ENCODE assay signal across 9 mouse cellular contexts in genomic region chr5:148239067-148239466, GRCm38 (mm10).
A peak's percentile ranks its signal among the peaks of the same experiment; 100 is the strongest.
DNase-seq lines count a peak whose midpoint lies in the region; ATAC-seq and TF ChIP-seq lines count a peak whose summit lies in the region.
"Had no signal": no experiment of that assay in that cellular context is flagged by ENCODE, and none has a peak within 500 bp of the region (broad histone marks: within the 10 kb centered on the region; RNA-seq: fewer than 3 reads in every experiment).

No protein-coding gene starts in this region.

- H3K9ac ChIP-seq in hindbrain, embryonic 12.5 days, result no peak overlapping the region
- H3K9ac ChIP-seq: liver, embryonic 15.5 days had no signal

- no peaks in the 10 kb centered on the region for H3K27me3 ChIP-seq in hindbrain, embryonic 12.5 days
- H3K27me3 ChIP-seq in hindbrain, embryonic 10.5 days (ENCODE audit: insufficient read depth, poor library complexity, severe bottlenecking), result no peaks in the 10 kb centered on the region
- no peaks in the 10 kb centered on the region for H3K27me3 ChIP-seq in E14TG2a.4 (ENCODE audit: insufficient read depth, low read length)
- no peaks in the 10 kb centered on the region for H3K27me3 ChIP-seq in cerebellum, adult 2 months (ENCODE audit: control insufficient read depth, insufficient read depth, low read length)
- H3K27me3 ChIP-seq: liver, embryonic 15.5 days had no signal

- H3K4me1 ChIP-seq in hindbrain, embryonic 12.5 days, result no peaks in the 10 kb centered on the region
- peaks cover 5% of the 10 kb centered on the region; the same call in 1 of the 2 replicates for H3K4me1 ChIP-seq in hindbrain, embryonic 10.5 days (replicated peaks)
- H3K4me1 ChIP-seq in E14TG2a.4 (replicated peaks; ENCODE audit: low read depth, low read length), result peaks cover 15% of the 10 kb centered on the region
- no peaks in the 10 kb centered on the region for H3K4me1 ChIP-seq in cerebellum, adult 2 months (ENCODE audit: control insufficient read depth, insufficient read depth, low read length)
- H3K4me1 ChIP-seq: liver, embryonic 15.5 days had no signal

- no peaks in the 10 kb centered on the region for H3K36me3 ChIP-seq in hindbrain, embryonic 12.5 days
- H3K36me3 ChIP-seq in hindbrain, embryonic 10.5 days, result no peaks in the 10 kb centered on the region
- no peaks in the 10 kb centered on the region for H3K36me3 ChIP-seq in E14TG2a.4 (ENCODE audit: insufficient read depth, low read length)
- H3K36me3 ChIP-seq: liver, embryonic 15.5 days had no signal

- no peak overlapping the region for H3K27ac ChIP-seq in hindbrain, embryonic 12.5 days
- no peak overlapping the region for H3K27ac ChIP-seq in hindbrain, embryonic 10.5 days
- H3K27ac ChIP-seq in cerebellum, adult 2 months (ENCODE audit: insufficient read depth, low read length), result no peak overlapping the region
- H3K27ac ChIP-seq: liver, embryonic 15.5 days had no signal

- H3K4me3 ChIP-seq in hindbrain, embryonic 12.5 days, result no peak overlapping the region
- no peak overlapping the region for H3K4me3 ChIP-seq in hindbrain, embryonic 10.5 days
- H3K4me3 ChIP-seq in E14TG2a.4 (replicated peaks; ENCODE audit: low read length), result no peak overlapping the region
- H3K4me3 ChIP-seq in cerebellum, adult 2 months (replicated peaks; ENCODE audit: insufficient read depth, low read depth, low read length), result no peak overlapping the region
- H3K4me3 ChIP-seq: liver, embryonic 15.5 days had no signal

- DNase-seq in hindbrain, embryonic 10.5 days (ENCODE audit: low spot score), result no peak
- DNase-seq in cerebellum, adult 2 months, result peak in 1 of 2 experiments; percentile 46
- peak; percentile 28 for DNase-seq in hindlimb bud, embryonic 11.5 days (ENCODE audit: extremely low spot score, low read depth, low spot score)
- peak; percentile 82 for DNase-seq in retina, postnatal 1 day
- no peak for DNase-seq in thymus, postnatal 4 days

- H3K4me2 ChIP-seq in hindbrain, embryonic 12.5 days (replicated peaks), result no peak overlapping the region
- H3K4me2 ChIP-seq: liver, embryonic 15.5 days had no signal

- peak; percentile 67 for TF ChIP-seq CTCF in E14TG2a.4 (conservative IDR thresholded peaks at IDR 0.05; ENCODE audit: low read length)
- TF ChIP-seq CTCF in cerebellum, adult 2 months (IDR thresholded peaks at IDR 0.05; ENCODE audit: borderline replicate concordance, insufficient read depth, low read depth, low read length), result peak; percentile 67

- peak; percentile 51; the same call in 1 of the 2 replicates for ATAC-seq in hindbrain, embryonic 12.5 days (ENCODE audit: low FRiP score)
- ATAC-seq in erythroblast, adult 5-6 weeks (replicated peaks; ENCODE audit: low FRiP score, poor library complexity, severe bottlenecking), result no peak

- no peak for TF ChIP-seq POLR2A in cerebellum, adult 2 months (IDR thresholded peaks at IDR 0.05; ENCODE audit: borderline replicate concordance, insufficient read depth, low read length)

- no peaks in the 10 kb centered on the region for H3K9me3 ChIP-seq in hindbrain, embryonic 12.5 days (replicated peaks)
- H3K9me3 ChIP-seq in hindbrain, embryonic 10.5 days, result no peaks in the 10 kb centered on the region
- H3K9me3 ChIP-seq in E14TG2a.4 (ENCODE audit: low read length), result peaks cover 12% of the 10 kb centered on the region
- H3K9me3 ChIP-seq: liver, embryonic 15.5 days had no signal

Comparison
In these comparisons a context has a peak if more than half of its experiments do, and no peak if none do; other contexts are left out.
1. DNase-seq: peak in hindlimb bud, embryonic 11.5 days (single experiment) and retina, postnatal 1 day (single experiment); none in hindbrain, embryonic 10.5 days (single experiment) and thymus, postnatal 4 days (single experiment).